Mouse (Mus musculus): ENCODE results near the gene Olfr1180. TPM values are rescaled to one million over a fixed set of nuclear protein-coding genes. Genes with fewer than 3 reads are reported as not detected.

Olfr1180 gene
- total RNA-seq (2023; ENCODE audit: inconsistent age), result not detected in 4 replicates

DNA sequence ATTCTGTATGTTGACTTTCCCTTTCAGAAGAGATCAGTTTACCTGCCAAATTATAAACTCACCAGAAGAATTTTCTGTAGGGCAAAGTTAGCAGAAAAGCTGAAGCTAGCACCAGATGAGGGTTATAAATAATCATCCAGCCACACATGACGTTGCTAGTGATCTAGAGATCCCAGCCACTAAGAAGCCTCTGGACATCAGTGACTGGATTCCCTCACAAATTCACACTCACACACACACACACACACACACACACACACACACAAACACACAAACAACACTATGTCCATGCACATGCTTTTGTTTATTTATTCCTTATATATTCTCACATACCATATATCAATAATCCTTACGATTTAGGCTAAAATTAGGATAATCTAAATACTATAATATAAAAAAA lies at the start of gene Olfr1180:
Gene Olfr1180 (minus strand): TSS at position 101 of the 400 bp plus-strand sequence.

DNA sequence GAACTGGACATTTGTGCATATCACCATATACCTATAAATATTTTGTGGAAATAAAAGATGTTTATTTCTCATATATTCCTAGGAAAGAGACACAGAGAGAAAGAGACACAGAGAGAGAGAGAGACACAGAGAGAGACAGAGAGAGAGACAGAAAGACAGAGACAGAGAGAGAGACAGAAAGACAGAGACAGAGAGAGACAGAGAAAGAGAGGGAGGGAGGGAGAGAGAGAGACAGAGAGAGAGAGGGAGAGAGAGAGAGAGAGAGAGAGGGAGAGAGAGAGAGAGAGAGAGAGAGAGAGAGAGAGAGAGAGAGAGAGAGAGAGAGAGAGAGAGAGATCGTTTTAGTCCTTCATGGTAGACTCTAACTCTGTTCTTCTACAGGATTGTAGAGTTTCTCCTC lies 35.6 kb upstream of the Olfr1180 start, which contains the start of gene Olfr1183:
Gene Olfr1183 (plus strand): TSS at position 301 of the 400 bp plus-strand sequence.

DNA sequence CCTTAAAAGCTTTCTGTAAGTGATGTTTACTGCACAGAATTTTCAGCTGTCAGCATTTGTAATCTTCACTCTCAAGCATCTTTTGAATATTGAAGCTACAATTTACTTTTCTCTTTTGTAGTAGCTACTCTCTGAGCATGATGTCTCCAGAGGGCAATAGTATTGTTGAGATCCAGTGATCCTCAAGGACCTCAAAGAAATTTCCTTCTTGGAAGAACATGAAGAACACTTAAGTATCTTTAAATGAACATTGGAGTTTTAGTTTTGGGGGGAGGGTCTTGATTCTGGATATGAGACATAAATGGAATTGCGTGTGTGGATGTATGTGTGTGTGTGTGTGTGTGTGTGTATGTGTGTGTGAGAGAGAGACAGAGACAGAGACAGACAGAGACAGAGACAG lies 30.1 kb upstream of the Olfr1180 start, which contains the start of gene Gm13757:
Gene Gm13757 (minus strand): TSS at position 101 of the 400 bp plus-strand sequence.

DNA sequence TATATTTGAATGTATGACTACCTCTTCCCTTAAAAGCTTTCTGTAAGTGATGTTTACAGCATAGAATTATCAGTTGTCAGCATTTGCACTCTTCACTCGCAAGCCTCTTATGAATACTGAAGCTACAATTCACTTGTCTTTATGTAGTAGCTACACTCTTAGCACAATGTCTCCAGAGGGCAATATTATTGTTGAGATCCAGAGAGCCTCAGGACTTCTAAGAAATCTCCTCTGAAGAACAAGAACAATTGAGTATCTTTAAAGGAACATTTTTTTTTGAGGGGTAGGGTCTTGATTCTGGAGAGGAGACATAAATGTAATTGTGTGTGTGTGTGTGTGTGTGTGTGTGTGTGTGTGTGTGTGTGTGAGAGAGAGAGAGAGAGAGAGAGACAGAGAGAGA lies 7.1 kb upstream of the Olfr1180 start, which contains the start of gene Olfr1181:
Gene Olfr1181 (minus strand): TSS at position 101 of the 400 bp plus-strand sequence.

GRCm38 (mm10) chr2:88406353-88406752 lies 12.6 kb downstream of the Olfr1180 start, which contains the start of gene Olfr1179:
TSS of gene Olfr1179 (minus strand) at chr2:88406453.

GRCm38 (mm10) chr2:88386762-88387161 lies 32.2 kb downstream of the Olfr1180 start, which contains the start of gene Olfr1178:
TSS of gene Olfr1178 (plus strand) at chr2:88387062.

Other genes with a start within 250 kb of the Olfr1180 start
- gene Olfr1168, start 237.3 kb downstream of the Olfr1180 start, total RNA-seq (2023; ENCODE audit: inconsistent age), result not detected in 4 replicates
- not detected in 4 replicates for gene Olfr1170, start 190.8 kb downstream of the Olfr1180 start, total RNA-seq (2023; ENCODE audit: inconsistent age)
- gene Olfr1173, start 139.3 kb downstream of the Olfr1180 start, total RNA-seq (2023; ENCODE audit: inconsistent age), result not detected in 4 replicates
- not detected in 4 replicates for gene Olfr1174-ps, start 104.0 kb downstream of the Olfr1180 start, total RNA-seq (2023; ENCODE audit: inconsistent age)
- not detected in 4 replicates for gene Olfr1175-ps, start 91.9 kb downstream of the Olfr1180 start, total RNA-seq (2023; ENCODE audit: inconsistent age)
- not detected in 4 replicates for gene Olfr1176, start 82.4 kb downstream of the Olfr1180 start, total RNA-seq (2023; ENCODE audit: inconsistent age)
- gene Olfr1177-ps, start 72.7 kb downstream of the Olfr1180 start, total RNA-seq (2023; ENCODE audit: inconsistent age), result not detected in 4 replicates
- gene Olfr1178, start 32.1 kb downstream of the Olfr1180 start, total RNA-seq (2023; ENCODE audit: inconsistent age), result not detected in 4 replicates
- gene Olfr1179, start 12.7 kb downstream of the Olfr1180 start, total RNA-seq (2023; ENCODE audit: inconsistent age), result not detected in 4 replicates
- gene Olfr1181, start 7.0 kb upstream of the Olfr1180 start, total RNA-seq (2023; ENCODE audit: inconsistent age), result not detected in 4 replicates
- not detected in 4 replicates for gene Gm13757, start 30.0 kb upstream of the Olfr1180 start, total RNA-seq (2023; ENCODE audit: inconsistent age)
- gene Olfr1183, start 35.7 kb upstream of the Olfr1180 start, total RNA-seq (2023; ENCODE audit: inconsistent age), result not detected in 4 replicates
- not detected in 4 replicates for gene Olfr1184, start 64.4 kb upstream of the Olfr1180 start, total RNA-seq (2023; ENCODE audit: inconsistent age)
- not detected in 4 replicates for gene Olfr1185-ps1, start 74.2 kb upstream of the Olfr1180 start, total RNA-seq (2023; ENCODE audit: inconsistent age)
- gene Olfr1186, start 99.4 kb upstream of the Olfr1180 start, total RNA-seq (2023; ENCODE audit: inconsistent age), result not detected in 4 replicates
- gene Olfr1188, start 137.8 kb upstream of the Olfr1180 start, total RNA-seq (2023; ENCODE audit: inconsistent age), result not detected in 4 replicates
- gene Olfr1189, start 167.3 kb upstream of the Olfr1180 start, total RNA-seq (2023; ENCODE audit: inconsistent age), result not detected in 4 replicates
- 0.15 to 0.26 TPM (median 0.16 TPM) in 3 of 4 replicates, not detected in the other for gene Olfr1191-ps1, start 221.4 kb upstream of the Olfr1180 start, total RNA-seq (2023; ENCODE audit: inconsistent age)
- gene Olfr1192-ps1, start 229.4 kb upstream of the Olfr1180 start, total RNA-seq (2023; ENCODE audit: inconsistent age), result not detected in 4 replicates

Measured in B cell, adult (primary cell).